Mouse (Mus musculus) left cerebral cortex, postnatal 14 days (tissue): ENCODE measurements around the gene Hnf4a. TPM values are rescaled to one million over a fixed set of nuclear protein-coding genes. Genes with fewer than 3 reads are reported as not detected.
"Not testable (repeated sequence)": the region's sequence is repeated elsewhere in the genome, so short reads cannot be mapped to it uniquely, and the experiment has no call there.

Experiments used
- DNase-seq, 2 experiments: peaks; one replicate each; pipeline ENCODE4 v3.0.0; 2021 to 2022; ENCODE audit warnings: low spot score in 2 of 2, mixed read lengths in 1 of 2
- intact Hi-C: fragments of 180-260 bp; cut with DNase I; formaldehyde crosslinking; loops from one replicate; pipeline ENCODE4 v1.15.1; 2025
- total RNA-seq, 2 experiments: library from RNA; stranded (reverse); gene quantifications; 2 replicates each; pipeline ENCODE4 v1.2.3; 2021

The Hnf4a gene
- total RNA-seq, 2 experiments from 2014 or later = not detected

DNA sequence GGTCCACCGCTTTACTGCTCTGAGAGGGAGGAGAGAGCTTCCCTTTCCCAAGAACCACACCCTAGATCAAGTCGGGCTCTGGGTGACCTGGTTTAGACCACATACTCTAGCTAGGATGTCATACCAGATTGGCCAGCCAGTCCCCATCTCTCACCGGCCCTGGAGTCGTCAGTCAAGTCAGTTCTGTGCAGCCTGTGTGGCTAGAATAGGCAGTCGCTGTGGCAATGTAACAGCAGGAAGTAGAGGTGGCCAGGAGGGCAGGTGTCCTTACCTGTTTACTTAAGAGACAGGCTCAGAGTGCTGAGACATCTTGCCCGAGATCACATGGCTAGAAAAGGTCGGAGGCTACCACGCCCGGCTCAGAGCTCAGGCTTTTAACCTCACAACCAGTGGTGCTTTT lies 104.6 kb downstream of the Hnf4a start:
- no peak for DNase-seq
- intact Hi-C loops = no loop called here

DNA sequence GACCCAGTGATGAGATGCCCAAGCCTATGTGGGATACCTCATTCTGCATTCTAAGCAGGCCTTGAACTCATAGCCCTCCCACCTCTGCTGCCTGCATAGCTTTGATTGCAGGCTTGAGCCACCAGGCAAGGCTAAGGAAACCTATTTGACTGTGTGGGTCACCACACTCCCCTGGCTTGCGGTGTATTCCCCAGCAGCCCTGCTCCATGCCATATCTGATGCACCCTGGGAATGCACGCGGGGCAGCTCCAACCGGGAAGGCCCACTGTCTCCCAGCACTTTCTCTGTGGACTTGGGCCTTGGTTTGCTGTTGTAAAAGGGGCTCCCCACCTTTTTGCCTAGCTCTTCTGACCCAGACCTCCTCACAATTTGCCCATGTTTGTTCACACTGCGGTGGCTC lies 106.6 kb downstream of the Hnf4a start:
- DNase-seq = no peak
- intact Hi-C loops = no loop called here

DNA sequence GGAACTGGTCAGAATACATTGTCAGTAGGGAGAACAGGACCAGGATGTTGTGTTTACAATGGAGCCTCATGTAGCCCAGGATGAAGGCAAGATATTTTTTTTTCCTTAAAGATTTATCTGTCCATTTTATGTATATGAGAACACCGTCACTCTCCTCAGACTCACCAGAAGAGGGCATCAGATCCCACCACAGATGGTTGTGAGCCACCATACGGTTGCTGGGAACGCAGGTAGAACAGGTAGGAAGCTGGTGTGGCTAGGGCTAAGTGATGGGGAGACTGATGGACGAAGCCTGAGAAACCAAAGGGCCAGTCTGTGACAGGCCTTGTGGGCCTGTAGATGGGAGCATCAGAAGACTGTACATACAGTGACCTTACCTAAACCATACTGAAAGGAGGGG lies 107.4 kb downstream of the Hnf4a start:
- intact Hi-C loops = no loop called here
- DNase-seq = no peak

DNA sequence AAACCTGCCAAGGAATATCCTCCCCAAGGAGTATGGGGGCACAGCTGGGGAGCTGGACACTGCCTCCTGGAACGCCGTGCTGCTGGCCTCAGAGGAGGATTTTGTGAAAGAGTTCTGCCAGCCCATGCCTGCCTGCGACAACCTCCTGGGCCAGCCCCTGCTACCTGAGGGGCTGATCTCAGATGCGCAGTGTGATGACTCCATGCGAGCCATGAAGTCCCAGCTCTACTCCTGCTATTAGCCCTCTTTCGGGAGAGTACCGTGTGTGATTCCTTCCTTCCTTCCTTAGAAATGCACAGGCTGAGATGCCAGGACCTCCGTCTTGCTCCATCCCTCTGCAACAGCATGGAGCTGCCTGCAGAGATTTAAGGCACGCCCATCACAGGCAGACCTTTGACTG lies 108.8 kb downstream of the Hnf4a start:
- intact Hi-C loops = no loop called here
- DNase-seq = no peak

DNA sequence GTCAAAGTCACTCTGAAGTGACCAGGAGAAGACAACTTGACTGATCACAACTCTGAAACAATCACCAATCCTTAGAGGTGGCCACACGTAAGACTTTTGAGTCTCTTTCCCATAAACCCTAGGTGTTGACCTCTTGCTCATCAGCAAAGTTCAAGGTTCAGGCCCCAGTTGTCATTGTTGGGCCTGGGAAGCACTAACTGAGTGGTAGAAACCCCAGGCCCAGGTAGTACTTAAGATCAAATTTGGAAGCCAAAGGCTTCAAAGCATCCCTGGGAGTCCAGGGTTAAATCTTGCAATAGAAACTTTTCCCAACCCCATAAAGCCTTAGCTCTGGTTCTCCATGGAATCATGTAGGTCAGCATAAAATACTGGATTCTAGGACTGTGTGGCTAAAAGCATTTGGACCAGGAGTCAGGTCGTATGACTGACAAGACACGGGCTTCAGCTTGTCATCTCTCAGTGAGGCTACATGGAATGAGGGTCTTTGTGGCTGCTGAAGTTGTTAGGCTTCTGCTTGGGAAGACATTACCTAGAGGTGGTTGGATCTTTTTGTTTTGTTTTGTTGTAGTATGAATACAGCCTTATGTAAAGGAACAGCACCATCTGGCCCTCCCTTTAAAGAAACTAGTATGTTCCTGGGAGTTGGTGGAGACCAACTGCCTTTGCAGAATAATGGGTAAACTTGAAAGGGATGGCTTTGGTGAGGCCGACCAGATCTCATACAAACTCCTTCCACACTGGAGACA lies 109.5 kb downstream of the Hnf4a start:
- no peak for DNase-seq

DNA sequence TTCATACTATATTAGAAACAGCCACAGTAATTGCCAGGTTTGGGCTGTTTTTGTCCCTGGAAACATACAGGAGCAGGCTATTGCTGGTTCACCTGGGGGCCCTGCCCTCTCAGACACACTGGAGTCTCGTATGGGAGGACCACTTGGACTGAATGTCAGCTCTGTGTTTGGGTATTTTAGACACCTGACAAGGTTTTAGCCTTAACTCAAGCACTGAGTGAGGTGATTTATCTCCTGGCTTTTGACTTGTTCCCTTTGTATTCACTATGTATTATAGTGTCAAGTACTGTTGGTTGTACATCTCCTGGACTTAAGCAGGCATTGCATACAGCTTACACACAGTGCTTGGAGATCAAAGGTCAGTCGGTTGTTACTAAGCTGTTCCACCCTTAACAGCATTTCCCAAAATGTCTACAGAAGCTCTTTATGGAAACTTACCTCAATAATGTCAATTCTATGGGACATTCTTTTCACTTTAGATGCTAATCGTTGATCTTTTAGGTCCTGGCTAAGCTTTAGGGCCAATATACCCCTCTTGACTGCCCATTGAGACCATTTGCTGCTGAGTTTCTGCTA lies 110.1 kb downstream of the Hnf4a start:
- intact Hi-C loops = no loop called here
- no peak for DNase-seq

More for the DNA sequence above, 109.5 kb downstream of the Hnf4a start:
- intact Hi-C loops = no loop called here

DNA sequence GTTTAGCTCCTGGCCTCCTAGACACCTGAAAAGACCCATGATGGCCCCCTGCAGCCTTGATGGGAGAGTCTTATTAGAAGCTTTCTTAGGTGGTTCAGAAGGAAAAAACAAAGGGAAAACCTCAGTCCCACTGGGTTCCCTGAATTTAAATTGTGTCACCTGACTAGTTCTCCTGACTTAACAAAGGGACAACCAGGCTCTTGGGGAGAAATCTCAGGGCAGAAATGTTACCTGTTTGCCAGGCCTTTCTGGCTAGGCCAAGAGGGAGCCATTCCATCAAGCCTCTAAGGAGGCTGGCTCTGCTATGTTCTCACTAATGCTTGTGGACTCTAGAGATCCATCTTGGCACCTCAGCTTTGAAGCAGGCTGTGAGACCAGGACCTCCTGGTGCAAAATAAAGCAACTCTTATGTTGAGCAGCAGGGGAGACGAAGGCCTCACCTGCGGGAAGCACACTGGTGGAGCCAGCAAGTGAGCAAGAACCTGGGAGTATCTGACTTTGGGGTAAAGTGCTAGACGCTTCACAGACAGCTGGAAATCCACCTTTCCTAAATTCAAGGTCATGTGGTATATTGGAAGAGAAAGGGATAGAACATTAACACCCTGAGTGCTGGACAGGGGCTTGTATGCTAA lies 110.7 kb downstream of the Hnf4a start:
- DNase-seq = no peak
- intact Hi-C loops = no loop called here

DNA sequence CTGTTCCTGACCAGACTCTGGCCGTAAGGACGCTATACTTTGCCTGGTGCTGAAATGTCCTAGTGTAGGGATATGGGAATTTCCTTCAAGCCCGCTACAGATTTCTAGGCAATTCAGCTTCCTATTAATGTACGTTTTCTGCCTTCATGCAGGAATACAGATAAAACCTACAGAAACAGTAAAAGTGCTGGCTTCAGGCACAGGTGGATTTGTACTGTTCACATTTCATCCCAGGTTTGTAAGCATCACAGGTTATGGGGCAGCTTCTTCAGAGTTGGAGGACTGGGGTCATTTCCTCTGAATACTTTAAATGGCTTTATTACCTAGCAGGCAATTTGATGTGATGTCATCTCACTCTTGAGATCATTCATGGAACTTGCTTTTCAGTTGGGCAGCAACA lies 111.3 kb downstream of the Hnf4a start:
- no peak for DNase-seq

DNA sequence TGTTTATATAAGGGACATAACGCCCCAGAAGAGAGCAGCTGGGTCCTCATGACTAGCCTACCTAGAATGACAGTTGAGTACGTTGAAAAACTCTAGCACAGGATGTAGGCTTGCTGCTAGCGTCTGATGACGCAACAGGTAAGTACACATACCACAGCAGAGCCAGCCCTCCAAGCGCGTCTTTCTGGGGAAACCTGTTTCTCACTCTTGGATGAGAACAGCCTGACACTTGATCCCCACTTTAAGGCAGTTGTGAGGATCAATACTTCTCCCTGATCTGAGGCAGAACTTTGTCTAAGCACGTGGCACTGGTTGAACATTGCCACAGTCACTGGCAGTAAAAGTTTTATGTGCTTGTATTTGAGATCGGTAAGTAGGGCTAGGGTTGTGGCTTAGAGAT lies 113.8 kb downstream of the Hnf4a start:
- intact Hi-C loops = no loop called here
- no peak for DNase-seq

More for the DNA sequence above, 111.3 kb downstream of the Hnf4a start:
- intact Hi-C loops = no loop called here

DNA sequence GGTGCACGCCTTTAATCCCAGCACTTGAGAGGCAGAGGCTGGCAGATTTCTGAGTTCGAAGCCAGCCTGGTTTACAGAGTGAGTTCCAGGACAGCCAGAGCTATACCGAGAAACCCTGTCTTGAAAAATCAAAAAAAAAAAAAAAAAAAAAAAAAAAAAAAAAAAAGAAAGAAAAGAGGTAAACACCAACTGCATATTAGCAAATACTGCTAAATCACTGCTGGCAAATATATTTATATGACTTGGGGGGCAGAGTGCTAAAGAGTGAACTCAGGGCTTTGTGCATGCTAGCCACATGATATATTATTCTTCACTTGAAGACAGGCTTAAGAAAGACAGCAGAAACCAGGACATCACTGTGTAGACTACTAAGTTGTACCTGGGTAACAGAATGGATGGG lies 114.8 kb downstream of the Hnf4a start:
- DNase-seq, intact Hi-C loops: not testable (repeated sequence)

Other genes with a start within 250 kb of the Hnf4a start
- under 1 TPM; 0.51 to 0.72 TPM for gene Jph2, start 108.8 kb upstream of the Hnf4a start, total RNA-seq
- gene Oser1, start 82.1 kb upstream of the Hnf4a start, total RNA-seq = 10 to 100 TPM; 20.5 to 21.4 TPM
- 10 to 100 TPM; 83.4 to 91.7 TPM for gene Gdap1l1, start 68.3 kb upstream of the Hnf4a start, total RNA-seq
- gene Fitm2, start 34.2 kb upstream of the Hnf4a start, total RNA-seq = 10 to 100 TPM; 18.8 to 18.9 TPM
- not detected for gene R3hdml, start 14.5 kb upstream of the Hnf4a start, total RNA-seq
- 10 to 100 TPM; 66.7 to 70.6 TPM for gene Ttpal, start 95.5 kb downstream of the Hnf4a start, total RNA-seq
- gene Serinc3, start 138.3 kb downstream of the Hnf4a start, total RNA-seq = 100 to 1,000 TPM; 221 to 248 TPM
- gene Pkig, start 151.6 kb downstream of the Hnf4a start, total RNA-seq = 100 to 1,000 TPM; 101 to 114 TPM
- 1 to 10 TPM in 1 of 2 experiments, under 1 TPM in 1; 0.94 to 2.0 TPM for gene Ada, start 243.4 kb downstream of the Hnf4a start, total RNA-seq